Mouse (Mus musculus) liver, embryonic 12.5 days (tissue): ENCODE results near the gene Mtr. TPM values are rescaled to one million over a fixed set of nuclear protein-coding genes. Genes with fewer than 3 reads are reported as not detected.

ENCODE experiments used
- ATAC-seq: fragments of 200-750 bp; cut with Nextera tagmentation; 2 replicates; pipeline ENCODE4 v1.8.0; 2017; ENCODE audit warnings: moderate number of reproducible peaks, mild to moderate bottlenecking, moderate library complexity
- H3K27ac ChIP-seq: fragments of 300-500 bp; sonication (generic); 2 replicates; pipeline ENCODE4 v1.5.1; 2016; ENCODE audit warnings: mild to moderate bottlenecking
- H3K27me3 ChIP-seq: fragments of 300-500 bp; sonication (generic); replicated peaks from 2 replicates; pipeline ENCODE4 v1.6.1; 2016; ENCODE audit warnings: mild to moderate bottlenecking, moderate library complexity
- H3K36me3 ChIP-seq: fragments of 300-500 bp; sonication (generic); 2 replicates; pipeline ENCODE4 v1.6.1; 2016; ENCODE audit warnings: mild to moderate bottlenecking, moderate library complexity
- H3K4me1 ChIP-seq: fragments of 300-500 bp; sonication (generic); 2 replicates; pipeline ENCODE4 v1.6.1; 2016
- H3K4me2 ChIP-seq: fragments of 300-500 bp; sonication (generic); 2 replicates; pipeline ENCODE4 v1.6.1; 2016; ENCODE audit warnings: mild to moderate bottlenecking, moderate library complexity
- H3K4me3 ChIP-seq: fragments of 300-500 bp; sonication (generic); 2 replicates; pipeline ENCODE4 v1.5.1; 2016; ENCODE audit warnings: mild to moderate bottlenecking, moderate library complexity
- H3K9ac ChIP-seq: fragments of 300-500 bp; sonication (generic); 2 replicates; pipeline ENCODE4 v1.6.1; 2016; ENCODE audit warnings: mild to moderate bottlenecking, moderate library complexity
- H3K9me3 ChIP-seq: fragments of 300-500 bp; sonication (generic); replicated peaks from 2 replicates; pipeline ENCODE4 v1.6.1; 2016; ENCODE audit warnings: mild to moderate bottlenecking, moderate library complexity
- WGBS: fragments of 180-500 bp; shearing (Covaris S2); methylation state at CpG from one replicate; pipeline ENCODE4 v1.1.7; 2016; ENCODE audit not compliant: insufficient replicate concordance; 5-methylcytosine and 5-hydroxymethylcytosine counted together
- polyA plus RNA-seq: library from polyadenylated mRNA; unstranded; fragments of >200 nt; fragmentation: Nextera tagmentation; extraction: Ambion mirVana; gene quantifications from 2 replicates; pipeline ENCODE4 v1.2.1, GENCODE M21; 2016

Gene Mtr
- 14.1 and 16.6 TPM in 2 replicates for polyA plus RNA-seq

DNA sequence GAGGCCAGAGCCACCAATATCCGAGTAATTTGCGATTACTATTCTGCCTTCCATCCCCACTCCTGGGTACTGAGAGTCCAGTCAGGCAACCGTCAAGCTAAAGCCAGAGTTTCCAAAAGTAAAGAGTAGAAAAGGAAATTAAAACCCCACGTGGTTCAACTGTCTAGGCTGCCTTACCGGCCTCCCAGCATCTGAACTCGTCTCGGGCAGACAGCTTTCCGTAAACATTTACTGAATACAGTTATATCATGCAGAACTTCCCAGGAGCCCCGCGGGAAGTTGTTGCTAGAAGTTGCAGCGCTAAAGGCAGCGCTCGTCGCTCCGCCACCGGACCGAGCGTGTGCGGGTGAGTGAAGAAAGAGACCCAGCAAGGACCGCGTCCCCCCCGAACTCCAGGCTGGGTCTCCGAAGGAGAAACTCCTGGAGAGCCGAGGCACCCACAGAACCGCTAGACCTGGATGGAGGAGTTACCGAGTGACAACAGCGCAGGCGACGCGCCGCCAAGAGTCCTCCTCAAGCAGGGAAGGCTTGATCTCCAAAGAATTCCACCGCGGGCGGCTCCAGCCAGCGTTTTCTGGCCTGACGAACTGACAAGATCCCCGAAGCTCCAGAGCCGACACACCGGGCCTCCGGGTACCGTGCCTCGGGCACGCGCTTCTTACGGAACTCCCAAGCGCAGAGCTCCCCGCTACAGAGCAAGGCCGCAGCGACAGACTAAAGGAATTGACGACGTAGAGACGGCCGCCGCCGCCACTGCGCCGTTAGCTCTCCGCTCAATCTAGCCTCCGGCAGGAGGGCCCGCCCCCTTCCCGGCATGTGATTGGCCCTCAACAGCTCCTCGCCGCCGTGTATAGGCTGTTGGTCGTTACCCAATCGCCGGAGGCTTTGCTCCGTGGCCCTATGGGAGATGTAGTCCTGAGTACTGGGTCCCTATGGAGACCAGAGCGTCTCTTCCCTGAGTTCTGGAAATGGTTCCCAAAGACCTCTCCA lies at the start of gene Mtr:
TSS of gene Mtr (minus strand) at position 723 of the 990 bp plus-strand sequence.
- under 1% methylated on average over 69 of the region's 69 CpGs for WGBS
- no peaks in the 10 kb centered on the region for H3K27me3 ChIP-seq
- peak; percentile 100 for ATAC-seq
- H3K4me1 ChIP-seq, result peaks cover 44% of the 10 kb centered on the region
- peak within 1 kb of the TSS; percentile 82 for H3K4me3 ChIP-seq
- H3K9me3 ChIP-seq, result peaks cover 10% of the 10 kb centered on the region
- H3K36me3 ChIP-seq, result peaks cover 18% of the 10 kb centered on the region
- H3K9ac ChIP-seq, result peak within 1 kb of the TSS; percentile 90
- peak within 1 kb of the TSS; percentile 75 for H3K4me2 ChIP-seq
- peak within 1 kb of the TSS; percentile 90 for H3K27ac ChIP-seq

- H3K4me1 ChIP-seq, result no peaks in the 10 kb centered on the region
- WGBS, result 44% methylated on average over 4 of the region's 4 CpGs
- no peak overlapping the region for H3K27ac ChIP-seq
- H3K4me3 ChIP-seq, result no peak overlapping the region
- no peak overlapping the region for H3K9ac ChIP-seq
- no peak overlapping the region for H3K4me2 ChIP-seq
- H3K27me3 ChIP-seq, result no peaks in the 10 kb centered on the region
- ATAC-seq, result no peak
- no peaks in the 10 kb centered on the region for H3K36me3 ChIP-seq
- H3K9me3 ChIP-seq, result no peaks in the 10 kb centered on the region
Measured at GRCm38 (mm10) chr13:12307286-12307685, 49.4 kb upstream of the Mtr start.

- H3K9me3 ChIP-seq, result no peaks in the 10 kb centered on the region
- H3K9ac ChIP-seq, result no peak overlapping the region
- no peaks in the 10 kb centered on the region for H3K27me3 ChIP-seq
- H3K4me3 ChIP-seq, result no peak overlapping the region
- no peaks in the 10 kb centered on the region for H3K36me3 ChIP-seq
- H3K27ac ChIP-seq, result no peak overlapping the region
- H3K4me2 ChIP-seq, result no peak overlapping the region
- WGBS, result 53% methylated on average over 8 of the region's 8 CpGs
- ATAC-seq, result no peak
- H3K4me1 ChIP-seq, result no peaks in the 10 kb centered on the region
Measured at GRCm38 (mm10) chr13:12305540-12305939, 47.6 kb upstream of the Mtr start.

- no peak overlapping the region for H3K9ac ChIP-seq
- no peak for ATAC-seq
- WGBS, result 61% methylated on average over 5 of the region's 5 CpGs
- no peaks in the 10 kb centered on the region for H3K36me3 ChIP-seq
- H3K4me2 ChIP-seq, result no peak overlapping the region
- no peaks in the 10 kb centered on the region for H3K27me3 ChIP-seq
- H3K9me3 ChIP-seq, result no peaks in the 10 kb centered on the region
- H3K27ac ChIP-seq, result no peak overlapping the region
- H3K4me3 ChIP-seq, result no peak overlapping the region
- no peaks in the 10 kb centered on the region for H3K4me1 ChIP-seq
Measured at GRCm38 (mm10) chr13:12304991-12305390, 47.1 kb upstream of the Mtr start.

GRCm38 (mm10) chr13:12297777-12298176 lies 39.9 kb upstream of the Mtr start:
- no peak overlapping the region for H3K27ac ChIP-seq
- no peak overlapping the region for H3K4me3 ChIP-seq
- no peaks in the 10 kb centered on the region for H3K4me1 ChIP-seq
- H3K27me3 ChIP-seq, result no peaks in the 10 kb centered on the region
- H3K9me3 ChIP-seq, result no peaks in the 10 kb centered on the region
- no peak overlapping the region for H3K9ac ChIP-seq
- WGBS, result 63% methylated on average over 6 of the region's 6 CpGs
- no peak for ATAC-seq
- no peaks in the 10 kb centered on the region for H3K36me3 ChIP-seq
- no peak overlapping the region for H3K4me2 ChIP-seq

- Histone ChIP-seq H3K36me3 (no peaks in the 10 kb centered on the region), H3K4me3 (no peak overlapping the region), H3K4me1 (no peaks in the 10 kb centered on the region), H3K27me3 (no peaks in the 10 kb centered on the region), H3K9ac (no peak overlapping the region), H3K4me2 (no peak overlapping the region), H3K9me3 (no peaks in the 10 kb centered on the region), H3K27ac (no peak overlapping the region)
- 70% methylated on average over 3 of the region's 3 CpGs for WGBS
- ATAC-seq, result no peak
Measured at GRCm38 (mm10) chr13:12296701-12297100, 38.8 kb upstream of the Mtr start.

GRCm38 (mm10) chr13:12293810-12294209 lies 35.9 kb upstream of the Mtr start:
- no peak for ATAC-seq
- no peak overlapping the region for H3K4me2 ChIP-seq
- H3K4me3 ChIP-seq, result no peak overlapping the region
- H3K9ac ChIP-seq, result no peak overlapping the region
- no peak overlapping the region for H3K27ac ChIP-seq
- no peaks in the 10 kb centered on the region for H3K27me3 ChIP-seq
- 83% methylated on average over 7 of the region's 7 CpGs for WGBS
- no peaks in the 10 kb centered on the region for H3K36me3 ChIP-seq
- no peaks in the 10 kb centered on the region for H3K4me1 ChIP-seq
- H3K9me3 ChIP-seq, result no peaks in the 10 kb centered on the region

- Histone ChIP-seq H3K4me2 (no peak overlapping the region), H3K9me3 (no peaks in the 10 kb centered on the region), H3K27me3 (no peaks in the 10 kb centered on the region), H3K27ac (no peak overlapping the region), H3K4me3 (no peak overlapping the region), H3K36me3 (no peaks in the 10 kb centered on the region), H3K9ac (no peak overlapping the region), H3K4me1 (no peaks in the 10 kb centered on the region)
- 67% methylated on average over 7 of the region's 7 CpGs for WGBS
- no peak for ATAC-seq
Measured at GRCm38 (mm10) chr13:12290700-12291099, 32.8 kb upstream of the Mtr start.

- Histone ChIP-seq H3K4me3 (no peak overlapping the region), H3K27ac (no peak overlapping the region), H3K9ac (no peak overlapping the region), H3K4me2 (no peak overlapping the region), H3K36me3 (no peaks in the 10 kb centered on the region), H3K9me3 (no peaks in the 10 kb centered on the region), H3K4me1 (no peaks in the 10 kb centered on the region), H3K27me3 (no peaks in the 10 kb centered on the region)
- 82% methylated on average over 11 of the region's 11 CpGs for WGBS
- no peak for ATAC-seq
Measured at GRCm38 (mm10) chr13:12284528-12284927, 26.6 kb upstream of the Mtr start.

GRCm38 (mm10) chr13:12283826-12284225 lies 25.9 kb upstream of the Mtr start:
- H3K9ac ChIP-seq, result no peak overlapping the region
- no peak overlapping the region for H3K27ac ChIP-seq
- WGBS, result 67% methylated on average over 3 of the region's 3 CpGs
- H3K4me1 ChIP-seq, result no peaks in the 10 kb centered on the region
- H3K9me3 ChIP-seq, result no peaks in the 10 kb centered on the region
- H3K27me3 ChIP-seq, result no peaks in the 10 kb centered on the region
- H3K4me3 ChIP-seq, result no peak overlapping the region
- ATAC-seq, result no peak
- no peaks in the 10 kb centered on the region for H3K36me3 ChIP-seq
- H3K4me2 ChIP-seq, result no peak overlapping the region

DNA sequence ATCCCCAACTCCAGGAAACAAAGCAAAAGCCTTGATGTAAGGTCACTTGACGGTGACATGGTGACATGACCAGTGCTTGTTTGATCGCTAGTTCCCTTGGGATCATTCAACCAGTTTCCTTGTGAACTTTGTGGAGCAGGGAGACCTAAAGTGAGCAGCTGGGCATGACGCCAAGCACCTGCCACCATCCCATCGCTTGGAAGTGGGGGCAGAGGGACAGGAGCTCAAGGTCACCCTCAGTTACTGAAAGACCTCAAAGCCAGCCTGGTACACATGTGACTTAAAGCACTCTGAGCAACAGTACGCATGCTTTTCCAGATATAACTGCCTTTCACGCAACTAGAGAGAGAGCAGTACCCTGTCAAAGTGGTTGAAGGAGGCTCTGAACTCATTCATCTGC lies 16.8 kb upstream of the Mtr start:
- no peaks in the 10 kb centered on the region for H3K9me3 ChIP-seq
- 69% methylated on average over 6 of the region's 6 CpGs for WGBS
- H3K27me3 ChIP-seq, result no peaks in the 10 kb centered on the region
- H3K4me1 ChIP-seq, result no peaks in the 10 kb centered on the region
- H3K9ac ChIP-seq, result no peak overlapping the region
- no peak overlapping the region for H3K27ac ChIP-seq
- H3K4me3 ChIP-seq, result no peak overlapping the region
- no peaks in the 10 kb centered on the region for H3K36me3 ChIP-seq
- no peak overlapping the region for H3K4me2 ChIP-seq
- ATAC-seq, result no peak

DNA sequence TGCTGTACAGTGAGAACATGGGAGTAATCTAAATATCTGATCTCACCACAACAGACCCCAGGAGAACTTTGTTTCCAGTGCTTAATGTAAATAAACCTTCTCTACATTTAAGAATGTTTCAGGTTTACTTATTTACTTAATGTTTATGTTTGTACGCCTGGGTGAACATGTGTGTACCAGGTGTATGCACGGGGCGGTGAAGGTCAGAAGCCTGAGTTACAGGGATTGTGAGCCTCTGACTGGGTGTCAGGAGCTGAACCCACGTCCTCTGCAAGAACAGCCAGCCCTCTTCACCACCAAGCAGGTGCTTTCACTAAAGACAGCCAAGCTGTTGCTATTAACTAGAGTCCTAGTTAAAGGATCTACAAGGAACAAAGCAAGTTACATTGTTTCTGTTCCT lies 16.3 kb upstream of the Mtr start:
- H3K27ac ChIP-seq, result no peak overlapping the region
- no peaks in the 10 kb centered on the region for H3K27me3 ChIP-seq
- no peak overlapping the region for H3K9ac ChIP-seq
- no peak overlapping the region for H3K4me2 ChIP-seq
- 71% methylated on average over 4 of the region's 4 CpGs for WGBS
- H3K36me3 ChIP-seq, result no peaks in the 10 kb centered on the region
- H3K4me3 ChIP-seq, result no peak overlapping the region
- no peaks in the 10 kb centered on the region for H3K9me3 ChIP-seq
- no peaks in the 10 kb centered on the region for H3K4me1 ChIP-seq
- no peak for ATAC-seq
